Mouse (Mus musculus) limb, embryonic 14.5 days (tissue): ENCODE data around the gene Rab6b. TPM values are rescaled to one million over a fixed set of nuclear protein-coding genes. Genes with fewer than 3 reads are reported as not detected.
A peak's percentile ranks its signal among the peaks of the same experiment; 100 is the strongest.

Experiments used
- ATAC-seq: fragments of 200-750 bp; cut with Nextera tagmentation; 2 replicates; pipeline ENCODE4 v1.8.0; 2017; ENCODE audit warnings: low read depth, moderate number of reproducible peaks, moderate TSS enrichment; ENCODE audit not compliant: low FRiP score
- DNase-seq: peaks from one replicate; pipeline ENCODE4 v3.0.0-alpha.2; 2015; ENCODE audit warnings: low spot score
- H3K27ac ChIP-seq: fragments of 300-500 bp; sonication (generic); replicated peaks from 2 replicates; pipeline ENCODE4 v1.5.1; 2014; ENCODE audit warnings: low read depth, mild to moderate bottlenecking, low read length, moderate library complexity, mixed read lengths
- H3K27me3 ChIP-seq: fragments of 300-500 bp; sonication (generic); 2 replicates; pipeline ENCODE4 v1.6.1; 2014; ENCODE audit warnings: low read length, mixed read lengths; ENCODE audit not compliant: control insufficient read depth, insufficient read depth
- H3K36me3 ChIP-seq: fragments of 300-500 bp; sonication (generic); 2 replicates; pipeline ENCODE4 v1.6.1; 2014; ENCODE audit warnings: mild to moderate bottlenecking, low read length, moderate library complexity, mixed read lengths; ENCODE audit not compliant: control insufficient read depth, insufficient read depth
- H3K4me1 ChIP-seq: fragments of 300-500 bp; sonication (generic); 2 replicates; pipeline ENCODE4 v1.6.1; 2014; ENCODE audit warnings: antibody characterized with exemption, low read length, mixed read lengths; ENCODE audit not compliant: control insufficient read depth, insufficient read depth
- H3K4me2 ChIP-seq: fragments of 300-500 bp; sonication (generic); replicated peaks from 2 replicates; pipeline ENCODE4 v1.6.1; 2014; ENCODE audit warnings: low read depth, mild to moderate bottlenecking, low read length, moderate library complexity; ENCODE audit not compliant: severe bottlenecking
- H3K4me3 ChIP-seq: fragments of 300-500 bp; sonication (generic); replicated peaks from 2 replicates; pipeline ENCODE4 v1.5.1; 2014; ENCODE audit warnings: low read length
- H3K9ac ChIP-seq: fragments of 300-500 bp; sonication (generic); 2 replicates; pipeline ENCODE4 v1.6.1; 2014; ENCODE audit warnings: mild to moderate bottlenecking, low read depth, low read length, moderate library complexity; ENCODE audit not compliant: severe bottlenecking
- H3K9me3 ChIP-seq: fragments of 300-500 bp; sonication (generic); 2 replicates; pipeline ENCODE4 v1.6.1; 2016; ENCODE audit warnings: low read length; ENCODE audit not compliant: control insufficient read depth
- POLR2A ChIP-seq: fragments of 200-500 bp; IDR thresholded peaks from 2 replicates; pipeline ENCODE4 v1.8.0; 2012; ENCODE audit warnings: inconsistent platforms, mild to moderate bottlenecking, moderate library complexity, borderline replicate concordance; ENCODE audit not compliant: insufficient read depth, insufficient read length; ENCODE audit errors: extremely low read depth
- whole genome bisulfite sequencing: fragments of 180-500 bp; shearing (Covaris S2); extraction: QIAGEN DNeasy Blood & Tissue Kit; methylation state at CpG from one replicate; pipeline ENCODE4 v1.1.7; 2014; 5-methylcytosine and 5-hydroxymethylcytosine counted together
- polyA plus RNA-seq, 2 experiments: library from polyadenylated mRNA; depleted of rRNA in 1 of 2; stranded (reverse) in 1 of 2; unstranded in 1 of 2; fragments of >200 nt; fragmentation: Nextera tagmentation in 1 of 2; extraction: Ambion mirVana in 1 of 2; gene quantifications; 2 replicates each; pipeline versions ENCODE4 v1.2.1 to v1.2.3; 2012 to 2014

The Rab6b gene
- polyA plus RNA-seq, 2 experiments = 4.2 to 8.1 TPM

GRCm38 (mm10) chr9:103230151-103230951, 118.8 kb downstream of the Rab6b start, which contains the start of the genes Gm20425 and Trf:
Gm20425 (minus strand) TSS chr9:103230307.
Trf (minus strand) TSS chr9:103230444.
- H3K36me3 ChIP-seq = no peaks in the 10 kb centered on the region
- H3K27ac ChIP-seq = 0 out of 2 replicates have a peak within 1 kb of the TSS, but pooled peaks have one; percentile 38
- H3K4me2 ChIP-seq = no peak within 1 kb of the TSS
- no peak within 1 kb of the TSS for H3K4me3 ChIP-seq
- H3K9ac ChIP-seq = no peak within 1 kb of the TSS
- H3K9me3 ChIP-seq = no peaks in the 10 kb centered on the region
- 56% methylated on average over 23 of the region's 29 CpGs for WGBS
- no peak for TF ChIP-seq POLR2A
- ATAC-seq (no peak), DNase-seq (no peak)
- H3K4me1 ChIP-seq = 0 out of 2 replicates have a peak, but pooled peaks cover 3% of the 10 kb centered on the region
- H3K27me3 ChIP-seq = no peaks in the 10 kb centered on the region

GRCm38 (mm10) chr9:103232232-103233005, 120.8 kb downstream of the Rab6b start:
- Histone ChIP-seq H3K9me3 (no peaks in the 10 kb centered on the region), H3K4me2 (no peak overlapping the region), H3K4me1 (0 out of 2 replicates have a peak, but pooled peaks cover 3% of the 10 kb centered on the region), H3K4me3 (no peak overlapping the region), H3K9ac (no peak overlapping the region), H3K27ac (no peak overlapping the region), H3K27me3 (no peaks in the 10 kb centered on the region), H3K36me3 (no peaks in the 10 kb centered on the region)
- ATAC-seq (no peak), DNase-seq (no peak)
- WGBS = 85% methylated on average over 7 of the region's 7 CpGs
- no peak for TF ChIP-seq POLR2A

DNA sequence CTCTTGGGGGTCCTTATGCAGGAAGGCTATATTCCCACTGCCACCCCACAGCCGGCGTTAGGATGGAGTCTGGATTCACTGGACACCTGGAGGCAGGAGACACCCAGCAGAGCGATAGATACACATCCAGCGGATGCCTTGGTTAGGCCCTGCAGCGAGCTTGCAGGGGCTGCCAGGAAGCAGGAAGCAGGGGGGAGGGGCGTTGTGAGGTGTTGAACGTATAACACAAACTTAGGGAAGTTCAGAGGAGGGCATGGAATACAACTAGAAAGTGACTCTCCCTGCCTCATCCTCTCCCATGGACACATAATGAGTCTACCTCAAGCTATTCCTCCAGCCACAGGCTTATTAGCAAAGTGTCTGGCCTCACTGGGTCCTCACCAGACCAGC, 121.4 kb downstream of the Rab6b start:
- no peak overlapping the region for H3K4me2 ChIP-seq
- H3K9ac ChIP-seq = no peak overlapping the region
- H3K27me3 ChIP-seq = no peaks in the 10 kb centered on the region
- no peak for TF ChIP-seq POLR2A
- DNase-seq = no peak
- no peak for ATAC-seq
- H3K36me3 ChIP-seq = no peaks in the 10 kb centered on the region
- WGBS = 58% methylated on average over 7 of the region's 7 CpGs
- no peak overlapping the region for H3K4me3 ChIP-seq
- no peaks in the 10 kb centered on the region for H3K9me3 ChIP-seq
- no peak overlapping the region for H3K27ac ChIP-seq
- 0 out of 2 replicates have a peak, but pooled peaks cover 3% of the 10 kb centered on the region for H3K4me1 ChIP-seq

DNA sequence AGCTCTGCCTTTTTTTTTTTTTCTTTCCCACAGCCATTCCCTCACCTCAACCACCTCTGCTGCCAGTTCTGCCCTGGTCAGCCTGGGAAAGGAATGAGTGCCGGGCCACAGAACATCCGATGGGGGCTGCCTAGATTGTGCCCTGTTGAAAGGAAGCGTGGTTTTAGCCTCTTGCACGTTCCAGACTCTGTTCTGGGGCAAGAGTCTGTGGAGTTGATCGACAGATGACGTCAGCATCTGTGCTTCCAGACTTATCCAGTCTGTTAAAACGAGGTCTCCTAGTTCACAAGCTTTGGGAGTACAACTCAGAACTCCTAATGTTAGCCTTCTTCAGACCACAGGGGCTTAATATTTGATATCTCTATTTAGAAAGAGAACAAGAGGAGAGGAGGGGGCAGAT, 122.5 kb downstream of the Rab6b start:
- no peak for ATAC-seq
- H3K27ac ChIP-seq = no peak overlapping the region
- H3K9me3 ChIP-seq = no peaks in the 10 kb centered on the region
- H3K36me3 ChIP-seq = no peaks in the 10 kb centered on the region
- no peak for DNase-seq
- H3K4me1 ChIP-seq = 0 out of 2 replicates have a peak, but pooled peaks cover 3% of the 10 kb centered on the region
- TF ChIP-seq POLR2A = no peak
- 70% methylated on average over 7 of the region's 7 CpGs for WGBS
- no peak overlapping the region for H3K4me3 ChIP-seq
- no peak overlapping the region for H3K9ac ChIP-seq
- H3K4me2 ChIP-seq = no peak overlapping the region
- no peaks in the 10 kb centered on the region for H3K27me3 ChIP-seq

DNA sequence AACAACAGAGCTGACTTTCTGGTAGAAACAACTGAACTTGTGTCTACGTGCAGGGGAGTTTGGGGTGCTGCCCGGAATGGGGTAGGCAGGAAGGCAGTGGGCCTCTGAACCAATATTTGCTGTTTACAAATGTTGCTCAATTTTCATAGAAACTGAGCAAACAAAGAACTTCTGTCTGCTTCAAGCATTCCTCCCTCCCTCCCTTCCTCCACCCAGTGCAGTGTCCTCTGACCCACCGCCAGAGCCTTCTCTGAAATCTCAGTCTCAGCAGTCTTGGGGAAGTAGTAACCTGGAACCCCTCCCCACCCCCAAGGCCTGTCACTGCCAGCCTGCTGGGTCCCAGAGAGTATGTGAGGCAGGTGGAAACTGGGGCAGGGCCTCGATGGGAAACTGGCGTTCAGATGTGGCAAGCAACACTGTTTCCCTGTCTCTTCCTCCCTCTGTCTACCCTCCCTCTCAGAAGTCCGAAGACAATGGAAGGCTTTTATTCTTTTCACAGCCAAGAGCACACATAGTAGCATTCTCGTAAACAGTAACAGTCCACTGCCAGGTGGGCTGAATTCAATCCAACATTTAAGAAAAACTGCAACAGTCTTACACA, 123.1 kb downstream of the Rab6b start:
- Histone ChIP-seq H3K9me3 (no peaks in the 10 kb centered on the region), H3K9ac (no peak overlapping the region), H3K36me3 (no peaks in the 10 kb centered on the region), H3K4me3 (no peak overlapping the region), H3K4me2 (no peak overlapping the region), H3K27ac (no peak overlapping the region), H3K4me1 (0 out of 2 replicates have a peak, but pooled peaks cover 3% of the 10 kb centered on the region), H3K27me3 (no peaks in the 10 kb centered on the region)
- DNase-seq (no peak), ATAC-seq (no peak)
- no peak for TF ChIP-seq POLR2A
- 56% methylated on average over 7 of the region's 7 CpGs for WGBS

Other genes starting within 250 kb of the Rab6b start
- gene Slco2a1, start 123.1 kb upstream of the Rab6b start, polyA plus RNA-seq (2012; rRNA removed) = 5.1 and 7.0 TPM in 2 replicates
- gene Slco2a1, start 123.1 kb upstream of the Rab6b start, polyA plus RNA-seq (2014; fragmentation: Nextera tagmentation; extraction: Ambion mirVana) = 5.9 and 7.2 TPM in 2 replicates
- 73.0 and 91.0 TPM in 2 replicates for gene Srprb, start 90.3 kb downstream of the Rab6b start, polyA plus RNA-seq (2012; rRNA removed)
- 66.6 and 67.4 TPM in 2 replicates for gene Srprb, start 90.3 kb downstream of the Rab6b start, polyA plus RNA-seq (2014; fragmentation: Nextera tagmentation; extraction: Ambion mirVana)
- not detected in 2 replicates for gene Gm20425, start 118.5 kb downstream of the Rab6b start, polyA plus RNA-seq (2012; rRNA removed)
- gene Gm20425, start 118.5 kb downstream of the Rab6b start, polyA plus RNA-seq (2014; fragmentation: Nextera tagmentation; extraction: Ambion mirVana) = 0.45 and 0.46 TPM in 2 replicates
- gene Trf, start 118.7 kb downstream of the Rab6b start, polyA plus RNA-seq (2012; rRNA removed) = 17.6 and 20.4 TPM in 2 replicates
- 22.5 and 25.4 TPM in 2 replicates for gene Trf, start 118.7 kb downstream of the Rab6b start, polyA plus RNA-seq (2014; fragmentation: Nextera tagmentation; extraction: Ambion mirVana)
- 0.79 and 1.1 TPM in 2 replicates for gene 1300017J02Rik, start 193.3 kb downstream of the Rab6b start, polyA plus RNA-seq (2012; rRNA removed)
- 0.28 and 0.58 TPM in 2 replicates for gene 1300017J02Rik, start 193.3 kb downstream of the Rab6b start, polyA plus RNA-seq (2014; fragmentation: Nextera tagmentation; extraction: Ambion mirVana)
- 62.9 and 72.0 TPM in 2 replicates for gene Topbp1, start 193.4 kb downstream of the Rab6b start, polyA plus RNA-seq (2012; rRNA removed)
- 60.9 and 63.2 TPM in 2 replicates for gene Topbp1, start 193.4 kb downstream of the Rab6b start, polyA plus RNA-seq (2014; fragmentation: Nextera tagmentation; extraction: Ambion mirVana)